Mouse (Mus musculus) limb, embryonic 13.5 days (tissue): ENCODE results near the gene Gdf10. TPM values are rescaled to one million over a fixed set of nuclear protein-coding genes. Genes with fewer than 3 reads are reported as not detected.

Source experiments
- ATAC-seq: fragments of 200-750 bp; cut with Nextera tagmentation; 2 replicates; pipeline ENCODE4 v1.8.0; 2017; ENCODE audit warnings: low read depth, moderate number of reproducible peaks, moderate TSS enrichment; ENCODE audit not compliant: low FRiP score
- H3K27ac ChIP-seq: fragments of 300-500 bp; sonication (generic); 2 replicates; pipeline ENCODE4 v1.5.1; 2015; ENCODE audit warnings: inconsistent platforms, mild to moderate bottlenecking, moderate library complexity
- H3K27me3 ChIP-seq: fragments of 300-500 bp; sonication (generic); 2 replicates; pipeline ENCODE4 v1.6.1; 2015; ENCODE audit warnings: mild to moderate bottlenecking, inconsistent platforms
- H3K36me3 ChIP-seq: fragments of 300-500 bp; sonication (generic); 2 replicates; pipeline ENCODE4 v1.6.1; 2015; ENCODE audit warnings: inconsistent platforms, mild to moderate bottlenecking, moderate library complexity
- H3K4me1 ChIP-seq: fragments of 300-500 bp; sonication (generic); 2 replicates; pipeline ENCODE4 v1.6.1; 2015; ENCODE audit warnings: inconsistent platforms
- H3K4me2 ChIP-seq: fragments of 300-500 bp; sonication (generic); replicated peaks from 2 replicates; pipeline ENCODE4 v1.6.1; 2015; ENCODE audit warnings: inconsistent platforms, mild to moderate bottlenecking, moderate library complexity
- H3K4me3 ChIP-seq: fragments of 300-500 bp; sonication (generic); 2 replicates; pipeline ENCODE4 v1.5.1; 2015; ENCODE audit warnings: moderate library complexity, mild to moderate bottlenecking, inconsistent platforms
- H3K9ac ChIP-seq: fragments of 300-500 bp; sonication (generic); 2 replicates; pipeline ENCODE4 v1.6.1; 2015; ENCODE audit warnings: mild to moderate bottlenecking, inconsistent platforms
- H3K9me3 ChIP-seq: fragments of 300-500 bp; sonication (generic); 2 replicates; pipeline ENCODE4 v1.6.1; 2016; ENCODE audit warnings: inconsistent platforms
- WGBS: fragments of 180-500 bp; shearing (Covaris S2); methylation state at CpG from one replicate; pipeline ENCODE4 v1.1.7; 2015; 5-methylcytosine and 5-hydroxymethylcytosine counted together
- polyA plus RNA-seq: library from polyadenylated mRNA; unstranded; fragments of >200 nt; fragmentation: Nextera tagmentation; extraction: Ambion mirVana; gene quantifications from 2 replicates; pipeline ENCODE4 v1.2.1, GENCODE M21; 2015

The Gdf10 gene
- polyA plus RNA-seq = 48.6 and 52.2 TPM in 2 replicates

DNA sequence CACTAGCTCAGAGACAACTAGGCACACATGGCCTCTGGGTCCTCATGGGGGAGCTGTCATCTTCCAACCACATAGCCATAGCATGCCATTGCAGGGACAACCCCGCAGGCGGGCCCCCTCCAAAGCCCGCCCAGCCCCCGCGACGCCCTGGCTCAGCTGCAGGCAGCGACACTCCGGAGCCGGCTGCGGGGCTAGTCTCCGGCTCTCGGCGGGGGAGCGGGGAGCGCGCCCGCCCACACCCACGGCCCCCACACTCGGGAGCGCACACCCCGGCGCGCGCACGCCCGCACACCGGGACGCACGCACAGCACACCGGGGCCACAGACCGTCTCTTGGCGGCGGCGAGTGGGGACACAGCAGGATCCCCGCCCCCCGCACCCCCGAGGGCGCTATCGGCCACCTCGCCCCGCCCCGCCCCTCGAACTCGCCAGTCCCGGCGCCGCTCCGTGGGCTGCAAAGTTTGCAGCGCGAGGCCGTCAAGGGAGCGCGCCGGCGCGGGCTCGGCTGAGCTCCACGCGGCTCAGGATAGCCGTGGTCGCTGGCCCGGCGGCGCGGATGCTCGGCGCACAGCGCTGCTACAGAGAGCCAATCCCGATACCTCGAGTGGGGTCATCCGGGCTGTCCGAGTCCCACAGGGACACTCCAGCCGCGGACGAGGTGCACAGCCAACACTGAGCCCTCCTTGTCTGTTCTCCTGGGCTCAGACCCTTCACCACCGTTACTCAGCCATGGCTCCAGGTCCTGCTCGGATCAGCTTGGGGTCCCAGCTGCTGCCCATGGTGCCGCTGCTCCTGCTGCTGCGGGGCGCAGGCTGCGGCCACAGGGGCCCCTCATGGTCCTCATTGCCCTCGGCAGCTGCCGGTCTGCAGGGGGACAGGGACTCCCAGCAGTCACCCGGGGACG, at the start of gene Gdf10:
Gdf10 (plus strand) TSS at position 420 of the 903 bp plus-strand sequence.
- Histone ChIP-seq H3K9me3 (no peaks in the 10 kb centered on the region), H3K27ac (peak within 1 kb of the TSS; percentile 83), H3K27me3 (peaks cover 42% of the 10 kb centered on the region), H3K36me3 (no peaks in the 10 kb centered on the region), H3K9ac (peak within 1 kb of the TSS; percentile 84), H3K4me3 (peak within 1 kb of the TSS; percentile 59), H3K4me1 (peaks cover 74% of the 10 kb centered on the region), H3K4me2 (peak within 1 kb of the TSS; percentile 89)
- ATAC-seq = peak; percentile 63
- WGBS = under 1% methylated on average over 73 of the region's 85 CpGs

- no peaks in the 10 kb centered on the region for H3K9me3 ChIP-seq
- no peak overlapping the region for H3K4me2 ChIP-seq
- WGBS = 83% methylated on average over 1 of the region's 1 CpGs
- H3K27ac ChIP-seq = no peak overlapping the region
- no peaks in the 10 kb centered on the region for H3K27me3 ChIP-seq
- ATAC-seq = no peak
- H3K4me1 ChIP-seq = peaks cover 16% of the 10 kb centered on the region; the same call in 1 of the 2 replicates
- no peak overlapping the region for H3K4me3 ChIP-seq
- H3K9ac ChIP-seq = no peak overlapping the region
- no peaks in the 10 kb centered on the region for H3K36me3 ChIP-seq
These were observed 44.6 kb upstream of the Gdf10 start for GRCm38 (mm10) chr14:33878826-33879225.

GRCm38 (mm10) chr14:33880236-33880635, 43.2 kb upstream of the Gdf10 start:
- WGBS = 91% methylated on average over 3 of the region's 3 CpGs
- no peak for ATAC-seq
- H3K4me3 ChIP-seq = no peak overlapping the region

GRCm38 (mm10) chr14:33881471-33881870, 41.9 kb upstream of the Gdf10 start:
- H3K36me3 ChIP-seq = no peaks in the 10 kb centered on the region
- no peaks in the 10 kb centered on the region for H3K27me3 ChIP-seq
- ATAC-seq = no peak
- H3K4me3 ChIP-seq = no peak overlapping the region
- no peaks in the 10 kb centered on the region for H3K9me3 ChIP-seq
- WGBS = 54% methylated on average over 3 of the region's 3 CpGs
- H3K4me2 ChIP-seq = no peak overlapping the region
- H3K9ac ChIP-seq = no peak overlapping the region
- H3K27ac ChIP-seq = no peak overlapping the region
- H3K4me1 ChIP-seq = peaks cover 16% of the 10 kb centered on the region; the same call in 1 of the 2 replicates

More at GRCm38 (mm10) chr14:33880236-33880635, 43.2 kb upstream of the Gdf10 start:
- Histone ChIP-seq H3K4me1 (peaks cover 16% of the 10 kb centered on the region; the same call in 1 of the 2 replicates), H3K9me3 (no peaks in the 10 kb centered on the region), H3K9ac (no peak overlapping the region), H3K27me3 (no peaks in the 10 kb centered on the region), H3K4me2 (no peak overlapping the region), H3K36me3 (no peaks in the 10 kb centered on the region), H3K27ac (no peak overlapping the region)

DNA sequence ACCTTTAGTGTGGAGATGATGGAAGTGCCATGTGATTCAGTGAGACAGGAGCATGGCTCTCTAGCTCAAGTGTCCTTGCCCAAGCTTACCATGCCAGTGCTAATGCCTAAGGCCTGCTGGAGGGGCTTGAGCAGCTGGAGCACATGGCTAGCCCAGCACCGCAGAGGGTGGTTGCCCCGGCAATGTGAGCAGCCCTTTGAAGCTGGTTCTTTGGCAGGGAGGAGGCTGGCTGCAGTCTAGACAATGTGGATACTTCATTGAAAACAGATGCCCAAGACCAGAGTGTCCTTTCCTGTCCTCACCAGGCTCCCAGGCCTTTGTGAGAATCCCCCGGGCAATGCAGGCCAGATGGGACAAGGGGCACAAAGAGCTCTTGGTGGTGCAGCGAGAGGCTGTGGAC, 40.3 kb upstream of the Gdf10 start:
- Histone ChIP-seq H3K4me1 (peaks cover 16% of the 10 kb centered on the region; the same call in 1 of the 2 replicates), H3K9me3 (no peaks in the 10 kb centered on the region), H3K9ac (no peak overlapping the region), H3K27ac (no peak overlapping the region), H3K27me3 (peaks cover under 1% of the 10 kb centered on the region; the same call in 1 of the 2 replicates), H3K4me3 (no peak overlapping the region), H3K4me2 (no peak overlapping the region), H3K36me3 (no peaks in the 10 kb centered on the region)
- WGBS = 29% methylated on average over 4 of the region's 4 CpGs
- no peak for ATAC-seq

GRCm38 (mm10) chr14:33885466-33885865, 37.9 kb upstream of the Gdf10 start:
- ATAC-seq = no peak
- H3K4me3 ChIP-seq = no peak overlapping the region
- H3K27me3 ChIP-seq = peaks cover 4% of the 10 kb centered on the region; the same call in 1 of the 2 replicates
- H3K27ac ChIP-seq = no peak overlapping the region
- WGBS = 72% methylated on average over 11 of the region's 11 CpGs
- H3K9ac ChIP-seq = no peak overlapping the region
- H3K9me3 ChIP-seq = no peaks in the 10 kb centered on the region
- H3K4me1 ChIP-seq = 0 out of 2 replicates have a peak, but pooled peaks cover 9% of the 10 kb centered on the region
- no peak overlapping the region for H3K4me2 ChIP-seq
- no peaks in the 10 kb centered on the region for H3K36me3 ChIP-seq

- WGBS = 80% methylated on average over 11 of the region's 11 CpGs
- Histone ChIP-seq H3K4me3 (no peak overlapping the region), H3K27me3 (peaks cover 4% of the 10 kb centered on the region; the same call in 1 of the 2 replicates), H3K4me2 (no peak overlapping the region), H3K4me1 (no peaks in the 10 kb centered on the region), H3K9ac (no peak overlapping the region), H3K36me3 (no peaks in the 10 kb centered on the region), H3K9me3 (no peaks in the 10 kb centered on the region), H3K27ac (no peak overlapping the region)
- ATAC-seq = no peak
These were observed 34.9 kb upstream of the Gdf10 start for GRCm38 (mm10) chr14:33888387-33889035.

DNA sequence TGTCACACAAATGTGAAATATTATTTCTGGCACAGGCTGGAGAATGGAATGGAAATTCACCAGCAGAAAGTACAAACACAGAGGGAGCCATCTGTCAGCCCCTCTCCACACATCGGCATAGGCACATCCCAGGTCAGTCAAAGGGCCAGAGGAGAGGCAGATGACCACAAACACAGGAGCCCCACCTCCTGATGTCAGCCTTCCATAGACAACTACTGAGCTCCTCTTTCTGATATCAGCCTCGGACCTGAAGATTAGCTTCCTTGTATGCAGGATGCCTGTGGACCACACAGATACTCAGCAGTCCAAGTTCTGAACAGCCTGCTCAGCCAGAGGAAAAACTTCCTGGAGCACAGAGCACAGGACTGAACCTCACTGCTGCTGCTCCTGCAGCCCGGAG, 33.4 kb upstream of the Gdf10 start:
- Histone ChIP-seq H3K9ac (no peak overlapping the region), H3K4me3 (no peak overlapping the region), H3K27ac (no peak overlapping the region), H3K36me3 (no peaks in the 10 kb centered on the region), H3K9me3 (no peaks in the 10 kb centered on the region), H3K4me1 (no peaks in the 10 kb centered on the region), H3K4me2 (no peak overlapping the region), H3K27me3 (peaks cover 4% of the 10 kb centered on the region; the same call in 1 of the 2 replicates)
- no peak for ATAC-seq
- WGBS = 74% methylated on average over 3 of the region's 3 CpGs

GRCm38 (mm10) chr14:33891507-33891906, 31.9 kb upstream of the Gdf10 start:
- H3K27me3 ChIP-seq = peaks cover 4% of the 10 kb centered on the region; the same call in 1 of the 2 replicates
- no peak for ATAC-seq
- H3K9ac ChIP-seq = no peak overlapping the region
- H3K4me3 ChIP-seq = no peak overlapping the region
- H3K9me3 ChIP-seq = no peaks in the 10 kb centered on the region
- no peaks in the 10 kb centered on the region for H3K36me3 ChIP-seq
- WGBS = 84% methylated on average over 3 of the region's 3 CpGs
- H3K4me1 ChIP-seq = peaks cover 8% of the 10 kb centered on the region
- no peak overlapping the region for H3K27ac ChIP-seq
- H3K4me2 ChIP-seq = no peak overlapping the region

GRCm38 (mm10) chr14:33895777-33896176, 27.6 kb upstream of the Gdf10 start:
- peaks cover 23% of the 10 kb centered on the region for H3K4me1 ChIP-seq
- H3K9me3 ChIP-seq = no peaks in the 10 kb centered on the region
- H3K27me3 ChIP-seq = 0 out of 2 replicates have a peak, but pooled peaks cover 4% of the 10 kb centered on the region
- 84% methylated on average over 5 of the region's 5 CpGs for WGBS
- H3K4me2 ChIP-seq = no peak overlapping the region
- no peak overlapping the region for H3K4me3 ChIP-seq
- no peaks in the 10 kb centered on the region for H3K36me3 ChIP-seq
- ATAC-seq = no peak
- no peak overlapping the region for H3K9ac ChIP-seq
- H3K27ac ChIP-seq = no peak overlapping the region

GRCm38 (mm10) chr14:33896628-33897300, 26.6 kb upstream of the Gdf10 start:
- H3K4me1 ChIP-seq = peaks cover 23% of the 10 kb centered on the region
- peak overlapping the region; percentile 85 for H3K27ac ChIP-seq
- no peak overlapping the region for H3K4me3 ChIP-seq
- H3K27me3 ChIP-seq = 0 out of 2 replicates have a peak, but pooled peaks cover 4% of the 10 kb centered on the region
- H3K36me3 ChIP-seq = no peaks in the 10 kb centered on the region
- 0 out of 2 replicates have a peak overlapping the region, but pooled peaks have one; percentile 27 for H3K4me2 ChIP-seq
- no peaks in the 10 kb centered on the region for H3K9me3 ChIP-seq
- ATAC-seq = peak; percentile 71
- 13% methylated on average over 9 of the region's 9 CpGs for WGBS
- no peak overlapping the region for H3K9ac ChIP-seq
